Mouse (Mus musculus) ES-Bruce4 (cell line): Measurements from ENCODE around the gene Duxbl1.
"Not testable (repeated sequence)": the region's sequence is repeated elsewhere in the genome, so short reads cannot be mapped to it uniquely, and the experiment has no call there.

Experiments used
- CTCF ChIP-seq: IDR thresholded peaks from one replicate; pipeline ENCODE4 v1.8.1; 2011; ENCODE audit warnings: low read depth, low read length
- EP300 ChIP-seq: IDR thresholded peaks from 2 replicates; pipeline ENCODE4 v1.6.1; 2011; ENCODE audit warnings: low read depth, low read length; ENCODE audit not compliant: insufficient read depth
- POLR2A ChIP-seq: IDR thresholded peaks from one replicate; pipeline ENCODE4 v1.8.1; 2011; ENCODE audit warnings: low read length; ENCODE audit not compliant: insufficient read depth

GRCm38 (mm10) chr14:25981880-25982279 lies 3.5 kb downstream of the Duxbl1 start:
- not testable (repeated sequence) for TF ChIP-seq CTCF, POLR2A, EP300
